Mouse (Mus musculus) megakaryocyte, embryonic 14.5 days (primary cell): ENCODE measurements around the gene Erg.

Experiments used
- FLI1 ChIP-seq: IDR thresholded peaks from 2 replicates; pipeline ENCODE4 v1.6.1; 2012; ENCODE audit warnings: low read length, inconsistent platforms, mixed read lengths
- GATA1 ChIP-seq: IDR thresholded peaks from 3 replicates; pipeline ENCODE4 v1.6.1; 2012; ENCODE audit warnings: mixed read lengths, low read length, inconsistent platforms, borderline replicate concordance

- TF ChIP-seq GATA1 (no peak), FLI1 (no peak)
These were observed 94.2 kb downstream of the Erg start for GRCm38 (mm10) chr16:95492146-95492545.
